In genomic region chr2:119398252-119398651, GRCm38 (mm10) we compare ENCODE assay signal across 26 mouse cellular contexts. TPM values are rescaled to one million over a fixed set of nuclear protein-coding genes. Genes with fewer than 3 reads are reported as not detected.
DNase-seq lines count a peak whose midpoint lies in the region; ATAC-seq and TF ChIP-seq lines count a peak whose summit lies in the region.
"Had no signal": no experiment of that assay in that cellular context is flagged by ENCODE, and none has a peak within 500 bp of the region (broad histone marks: within the 10 kb centered on the region; RNA-seq: fewer than 3 reads in every experiment).

No protein-coding gene starts in this region.

- H3K9ac ChIP-seq in liver, postnatal 0 days (replicated peaks) = no peak overlapping the region
- no peak overlapping the region for H3K9ac ChIP-seq in liver, embryonic 12.5 days
- H3K9ac ChIP-seq in intestine, embryonic 15.5 days = no peak overlapping the region
- H3K9ac ChIP-seq in stomach, postnatal 0 days (ENCODE audit: low read length) = no peak overlapping the region
- no peak overlapping the region for H3K9ac ChIP-seq in forebrain, embryonic 14.5 days (ENCODE audit: low read length)
- H3K9ac ChIP-seq: embryonic facial prominence, embryonic 12.5 days; forebrain, embryonic 15.5 days; heart, embryonic 13.5 days; hindbrain, embryonic 14.5 days; limb, embryonic 13.5 days; liver, embryonic 14.5 days; lung, embryonic 15.5 days; midbrain, embryonic 13.5 days; stomach, embryonic 15.5 days had no signal

- H3K4me2 ChIP-seq in liver, postnatal 0 days (ENCODE audit: low read depth, low read length) = no peak overlapping the region
- no peak overlapping the region for H3K4me2 ChIP-seq in liver, embryonic 12.5 days
- H3K4me2 ChIP-seq in intestine, embryonic 15.5 days (replicated peaks) = no peak overlapping the region
- H3K4me2 ChIP-seq in stomach, postnatal 0 days (replicated peaks; ENCODE audit: low read depth) = no peak overlapping the region
- no peak overlapping the region for H3K4me2 ChIP-seq in forebrain, embryonic 14.5 days (ENCODE audit: low read length)
- H3K4me2 ChIP-seq: embryonic facial prominence, embryonic 12.5 days; forebrain, embryonic 15.5 days; heart, embryonic 13.5 days; hindbrain, embryonic 14.5 days; limb, embryonic 13.5 days; lung, embryonic 15.5 days; midbrain, embryonic 13.5 days; stomach, embryonic 15.5 days had no signal

- H3K4me1 ChIP-seq in liver, postnatal 0 days (ENCODE audit: insufficient read depth) = no peaks in the 10 kb centered on the region
- H3K4me1 ChIP-seq in liver, embryonic 12.5 days = no peaks in the 10 kb centered on the region
- no peaks in the 10 kb centered on the region for H3K4me1 ChIP-seq in intestine, embryonic 15.5 days (replicated peaks)
- H3K4me1 ChIP-seq in stomach, postnatal 0 days (replicated peaks; ENCODE audit: control insufficient read depth, insufficient read depth) = no peaks in the 10 kb centered on the region
- no peaks in the 10 kb centered on the region for H3K4me1 ChIP-seq in forebrain, embryonic 14.5 days (ENCODE audit: control insufficient read depth, insufficient read depth, low read length)
- H3K4me1 ChIP-seq: embryonic facial prominence, embryonic 12.5 days; forebrain, embryonic 15.5 days; heart, embryonic 13.5 days; limb, embryonic 13.5 days; lung, embryonic 15.5 days; midbrain, embryonic 13.5 days; stomach, embryonic 15.5 days had no signal

- intact Hi-C loops in gastrocnemius, postnatal 14 days (cut with DNase I; ENCODE audit: low total_unique reads) = no loop called here

- H3K9me3 ChIP-seq in liver, postnatal 0 days (ENCODE audit: low read length) = no peaks in the 10 kb centered on the region
- H3K9me3 ChIP-seq in liver, embryonic 12.5 days (replicated peaks) = no peaks in the 10 kb centered on the region
- H3K9me3 ChIP-seq in intestine, embryonic 15.5 days = no peaks in the 10 kb centered on the region
- no peaks in the 10 kb centered on the region for H3K9me3 ChIP-seq in stomach, postnatal 0 days (ENCODE audit: control insufficient read depth, low read length)
- H3K9me3 ChIP-seq in forebrain, embryonic 14.5 days (replicated peaks; ENCODE audit: control insufficient read depth, low read length) = no peaks in the 10 kb centered on the region
- H3K9me3 ChIP-seq: embryonic facial prominence, embryonic 12.5 days; forebrain, embryonic 15.5 days; heart, embryonic 13.5 days; limb, embryonic 13.5 days; lung, embryonic 15.5 days; midbrain, embryonic 13.5 days; stomach, embryonic 15.5 days had no signal

- TF ChIP-seq EP300 in liver, postnatal 0 days (IDR thresholded peaks at IDR 0.05; ENCODE audit: low read depth) = no peak
- no peak for TF ChIP-seq EP300 in stomach, postnatal 0 days (optimal IDR thresholded peaks at IDR 0.05)

- no peaks in the 10 kb centered on the region for H3K27me3 ChIP-seq in liver, postnatal 0 days (ENCODE audit: insufficient read depth, low read length)
- no peaks in the 10 kb centered on the region for H3K27me3 ChIP-seq in liver, embryonic 12.5 days (replicated peaks)
- H3K27me3 ChIP-seq in intestine, embryonic 15.5 days (replicated peaks) = no peaks in the 10 kb centered on the region
- H3K27me3 ChIP-seq in stomach, postnatal 0 days (ENCODE audit: control insufficient read depth, insufficient read depth, low read length) = no peaks in the 10 kb centered on the region
- no peaks in the 10 kb centered on the region for H3K27me3 ChIP-seq in forebrain, embryonic 14.5 days (replicated peaks; ENCODE audit: control insufficient read depth, insufficient read depth, low read length)
- H3K27me3 ChIP-seq: embryonic facial prominence, embryonic 12.5 days; forebrain, embryonic 15.5 days; heart, embryonic 13.5 days; limb, embryonic 13.5 days; lung, embryonic 15.5 days; midbrain, embryonic 13.5 days; stomach, embryonic 15.5 days had no signal

- peak; percentile 15 to 33 for DNase-seq in gastrocnemius, adult 8-10 months (ENCODE audit: low spot score in 2 of 2)
- DNase-seq in gastrocnemius, postnatal 14 days = no peak
- DNase-seq in liver, postnatal 0 days = no peak
- no peak for DNase-seq in stomach, postnatal 0 days (ENCODE audit: low spot score)
- no peak for DNase-seq in forebrain, embryonic 14.5 days (ENCODE audit: low spot score)
- DNase-seq: cerebellum, adult 8-10 months; cerebellum, postnatal 25 days; embryo, embryonic 11 days; gastrocnemius, postnatal 10 days; heart, postnatal 10 days; retina, postnatal 1 day; right cerebral cortex, postnatal 14 days had no signal

- H3K4me3 ChIP-seq in liver, postnatal 0 days (ENCODE audit: low read depth, low read length) = no peak overlapping the region
- no peak overlapping the region for H3K4me3 ChIP-seq in liver, embryonic 12.5 days
- H3K4me3 ChIP-seq in intestine, embryonic 15.5 days (replicated peaks) = no peak overlapping the region
- H3K4me3 ChIP-seq in stomach, postnatal 0 days (ENCODE audit: low read depth, low read length) = no peak overlapping the region
- no peak overlapping the region for H3K4me3 ChIP-seq in forebrain, embryonic 14.5 days (ENCODE audit: low read depth, low read length)
- H3K4me3 ChIP-seq: embryonic facial prominence, embryonic 12.5 days; forebrain, embryonic 15.5 days; heart, embryonic 13.5 days; limb, embryonic 13.5 days; lung, embryonic 15.5 days; midbrain, embryonic 13.5 days; stomach, embryonic 15.5 days had no signal

- no peak for ATAC-seq in liver, postnatal 0 days
- ATAC-seq in liver, embryonic 12.5 days = no peak
- ATAC-seq in intestine, embryonic 15.5 days = peak; percentile 48; the same call in 1 of the 2 replicates
- no peak for ATAC-seq in stomach, postnatal 0 days (ENCODE audit: low FRiP score, low TSS enrichment)
- no peak for ATAC-seq in forebrain, embryonic 14.5 days
- ATAC-seq: CD4-positive, CD25-positive, alpha-beta regulatory T cell, adult 4 months; forebrain, embryonic 15.5 days; midbrain, embryonic 13.5 days had no signal

- peak; percentile 4; the same call in 1 of the 2 replicates for TF ChIP-seq CTCF in liver, postnatal 0 days (IDR thresholded peaks at IDR 0.05; ENCODE audit: low read depth)
- 0 out of 2 replicates have a peak, but pooled peaks have one; percentile 18 for TF ChIP-seq CTCF in stomach, postnatal 0 days (IDR thresholded peaks at IDR 0.05; ENCODE audit: low read depth)

- H3K36me3 ChIP-seq in liver, postnatal 0 days (replicated peaks; ENCODE audit: insufficient read depth, low read length) = peaks cover 26% of the 10 kb centered on the region
- H3K36me3 ChIP-seq in liver, embryonic 12.5 days = peaks cover 76% of the 10 kb centered on the region
- peaks cover 12% of the 10 kb centered on the region for H3K36me3 ChIP-seq in intestine, embryonic 15.5 days
- H3K36me3 ChIP-seq in stomach, postnatal 0 days (ENCODE audit: control insufficient read depth, insufficient read depth, low read length) = peaks cover 14% of the 10 kb centered on the region
- H3K36me3 ChIP-seq in forebrain, embryonic 14.5 days (ENCODE audit: control insufficient read depth, insufficient read depth, low read length) = peaks cover 41% of the 10 kb centered on the region

- no peak overlapping the region for H3K27ac ChIP-seq in liver, postnatal 0 days (ENCODE audit: low read depth)
- no peak overlapping the region for H3K27ac ChIP-seq in liver, embryonic 12.5 days
- peak overlapping the region; percentile 42; the same call in 1 of the 2 replicates for H3K27ac ChIP-seq in intestine, embryonic 15.5 days
- H3K27ac ChIP-seq in stomach, postnatal 0 days (replicated peaks) = no peak overlapping the region
- H3K27ac ChIP-seq in forebrain, embryonic 14.5 days (ENCODE audit: low read depth, low read length) = no peak overlapping the region
- H3K27ac ChIP-seq: embryonic facial prominence, embryonic 12.5 days; forebrain, embryonic 15.5 days; heart, embryonic 13.5 days; hindbrain, embryonic 14.5 days; limb, embryonic 13.5 days; liver, embryonic 14.5 days; lung, embryonic 15.5 days; macrophage; midbrain, embryonic 13.5 days; stomach, embryonic 15.5 days had no signal

- WGBS in liver, postnatal 0 days (ENCODE audit: insufficient replicate concordance) = 80% methylated on average over 5 of the region's 5 CpGs
- 82% methylated on average over 5 of the region's 5 CpGs for WGBS in liver, embryonic 12.5 days (ENCODE audit: insufficient replicate concordance)
- 85% methylated on average over 5 of the region's 5 CpGs for WGBS in intestine, embryonic 15.5 days
- WGBS in stomach, postnatal 0 days = 83% methylated on average over 5 of the region's 5 CpGs
- WGBS in forebrain, embryonic 14.5 days = 94% methylated on average over 5 of the region's 5 CpGs

RNA-seq across cellular contexts. Expression of gene Chac1, which starts 47.2 kb away (rescaled TPM):
- 100 to 1,000 TPM in 1 of 4 experiments, 10 to 100 TPM in 3; 59.1 to 158 (median 73.1) TPM for total RNA-seq in gastrocnemius, adult 8-10 months (2022)
- total RNA-seq in gastrocnemius, postnatal 14 days (2021) = 10 to 100 TPM; 10.5 to 47.4 TPM
- 0.35 and 0.36 TPM in 2 replicates for polyA plus RNA-seq in liver, postnatal 0 days (2015; fragmentation: Nextera tagmentation; extraction: Ambion mirVana)
- polyA plus RNA-seq in liver, embryonic 12.5 days (2016; fragmentation: Nextera tagmentation; extraction: Ambion mirVana) = 1.0 and 1.4 TPM in 2 replicates
- polyA plus RNA-seq in intestine, embryonic 15.5 days (2015; fragmentation: Nextera tagmentation; extraction: Ambion mirVana) = 2.3 and 2.7 TPM in 2 replicates
- 2.0 and 2.6 TPM in 2 replicates for polyA plus RNA-seq in stomach, postnatal 0 days (2015; fragmentation: Nextera tagmentation; extraction: Ambion mirVana)
- polyA plus RNA-seq in forebrain, embryonic 14.5 days (2014; fragmentation: Nextera tagmentation; extraction: Ambion mirVana) = 3.5 and 3.8 TPM in 2 replicates
- total RNA-seq: megakaryocyte-erythroid progenitor cell, adult 5-6 weeks had no signal
- polyA plus RNA-seq: CD4-positive, CD25-positive, alpha-beta regulatory T cell, adult 4 months had no signal

Comparison
In these comparisons a context has a peak if more than half of its experiments do, and no peak if none do; other contexts are left out.
1. DNase-seq: peak in gastrocnemius, adult 8-10 months (2 of 2); none in gastrocnemius, postnatal 14 days (single experiment), liver, postnatal 0 days (single experiment), stomach, postnatal 0 days (single experiment) and forebrain, embryonic 14.5 days (single experiment).